Mouse (Mus musculus) E14TG2a.4 (cell line): ENCODE results near the gene Ism1.

Experiments used
- H3K27me3 ChIP-seq: 2 replicates; pipeline ENCODE4 v1.6.1; 2014; ENCODE audit warnings: low read length, control low read depth; ENCODE audit not compliant: insufficient read depth
- H3K36me3 ChIP-seq: 2 replicates; pipeline ENCODE4 v1.6.1; 2014; ENCODE audit warnings: low read length, control low read depth; ENCODE audit not compliant: insufficient read depth
- H3K4me1 ChIP-seq: replicated peaks from 2 replicates; pipeline ENCODE4 v1.6.1; 2014; ENCODE audit warnings: low read depth, low read length, control low read depth
- H3K4me3 ChIP-seq: replicated peaks from 2 replicates; pipeline ENCODE4 v1.5.1; 2014; ENCODE audit warnings: mild to moderate bottlenecking, low read length
- H3K9me3 ChIP-seq: 2 replicates; pipeline ENCODE4 v1.6.1; 2014; ENCODE audit warnings: low read length, control low read depth
- CTCF ChIP-seq: conservative IDR thresholded peaks from 2 replicates; pipeline ENCODE4 v1.5.1; 2014; ENCODE audit warnings: low read length
- NANOG ChIP-seq: IDR thresholded peaks from 2 replicates; pipeline ENCODE4 v1.6.1; 2014; ENCODE audit warnings: borderline replicate concordance, low read length, mixed read lengths
- POU5F1 ChIP-seq: IDR thresholded peaks from 2 replicates; pipeline ENCODE4 v1.6.1; 2014; ENCODE audit warnings: low read length, borderline replicate concordance

The Ism1 gene

DNA sequence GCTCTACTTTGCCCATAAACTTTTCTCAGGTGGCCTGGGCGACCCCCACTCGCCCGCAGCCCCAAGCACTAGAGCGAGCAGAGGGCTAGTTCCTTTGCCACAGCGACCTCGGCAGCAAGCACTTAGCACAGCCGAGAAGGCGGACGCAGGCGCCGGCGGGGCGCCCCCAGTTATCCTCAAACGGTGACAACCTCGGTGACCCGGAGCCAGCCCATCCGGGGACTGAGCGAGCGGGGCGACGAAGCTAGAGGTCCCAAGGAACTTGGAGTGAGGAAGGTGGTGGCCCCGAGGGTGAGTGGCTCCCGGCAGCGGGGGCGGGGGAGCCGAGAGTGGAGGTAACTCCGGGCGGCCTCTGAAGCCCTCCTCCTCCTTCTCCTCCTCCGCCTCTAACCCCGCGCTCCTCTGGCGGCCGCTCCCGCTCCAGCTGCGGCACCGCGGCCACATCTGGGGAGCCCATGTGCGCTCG, at the start of gene Ism1:
Gene Ism1 (plus strand): TSS at position 370 of the 466 bp plus-strand sequence.
- peak within 1 kb of the TSS; percentile 91 for H3K4me3 ChIP-seq
- no peak for TF ChIP-seq NANOG
- no peak for TF ChIP-seq CTCF
- no peak for TF ChIP-seq POU5F1
- no peaks in the 10 kb centered on the region for H3K9me3 ChIP-seq
- no peaks in the 10 kb centered on the region for H3K36me3 ChIP-seq
- H3K27me3 ChIP-seq, result peaks cover 61% of the 10 kb centered on the region
- H3K4me1 ChIP-seq, result peaks cover 15% of the 10 kb centered on the region

GRCm38 (mm10) chr2:139628731-139629130, 49.2 kb upstream of the Ism1 start:
- no peaks in the 10 kb centered on the region for H3K27me3 ChIP-seq
- H3K4me1 ChIP-seq, result no peaks in the 10 kb centered on the region
- no peaks in the 10 kb centered on the region for H3K9me3 ChIP-seq
- TF ChIP-seq CTCF, result no peak
- no peak for TF ChIP-seq NANOG
- no peak for TF ChIP-seq POU5F1
- no peak overlapping the region for H3K4me3 ChIP-seq
- no peaks in the 10 kb centered on the region for H3K36me3 ChIP-seq

GRCm38 (mm10) chr2:139629653-139630052, 48.3 kb upstream of the Ism1 start:
- Histone ChIP-seq H3K27me3 (no peaks in the 10 kb centered on the region), H3K4me3 (no peak overlapping the region), H3K4me1 (no peaks in the 10 kb centered on the region), H3K36me3 (no peaks in the 10 kb centered on the region), H3K9me3 (no peaks in the 10 kb centered on the region)
- TF ChIP-seq NANOG, result no peak
- TF ChIP-seq POU5F1, result no peak
- TF ChIP-seq CTCF, result no peak

DNA sequence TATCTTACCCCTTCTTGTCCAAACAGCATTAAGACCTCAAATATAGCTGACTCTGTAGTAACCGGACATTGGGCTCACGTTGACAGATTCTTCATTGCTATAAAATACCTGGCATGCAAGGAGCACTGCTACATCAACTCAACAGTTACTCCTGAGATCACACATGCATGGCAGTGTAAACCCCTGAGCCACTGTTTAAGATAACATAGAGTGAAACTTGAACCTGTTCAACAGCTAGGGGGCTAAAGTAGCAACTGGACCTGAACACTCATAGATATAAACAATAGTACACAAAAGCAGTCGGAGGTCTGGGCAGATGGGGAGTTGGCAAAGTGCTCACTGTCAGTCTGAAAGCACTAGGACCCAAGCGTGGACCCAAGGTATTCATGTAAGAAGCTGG, 43.5 kb upstream of the Ism1 start:
- Histone ChIP-seq H3K36me3 (no peaks in the 10 kb centered on the region), H3K4me1 (no peaks in the 10 kb centered on the region), H3K9me3 (no peaks in the 10 kb centered on the region), H3K4me3 (no peak overlapping the region), H3K27me3 (no peaks in the 10 kb centered on the region)
- no peak for TF ChIP-seq CTCF
- TF ChIP-seq POU5F1, result no peak

DNA sequence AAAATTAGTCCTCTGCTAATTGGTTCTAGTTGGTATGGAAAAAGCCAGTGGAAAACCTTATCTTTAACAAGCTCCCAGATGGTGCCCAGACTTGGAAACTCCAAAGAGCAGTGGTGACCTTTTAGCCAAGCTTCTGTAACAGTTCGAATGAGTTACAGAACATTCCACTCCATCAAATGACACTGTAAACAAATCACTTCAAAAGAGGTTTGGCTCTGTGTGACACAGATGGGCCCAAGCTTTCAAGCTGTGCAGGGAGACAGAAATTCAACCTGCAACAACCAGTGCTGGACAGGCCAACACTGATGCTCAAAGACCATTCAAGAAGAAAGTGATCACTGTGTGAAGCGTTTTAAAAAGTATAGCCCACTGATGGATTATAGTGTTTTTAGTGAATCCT, 40.1 kb upstream of the Ism1 start:
- no peaks in the 10 kb centered on the region for H3K27me3 ChIP-seq
- H3K9me3 ChIP-seq, result no peaks in the 10 kb centered on the region
- no peaks in the 10 kb centered on the region for H3K36me3 ChIP-seq
- H3K4me1 ChIP-seq, result no peaks in the 10 kb centered on the region
- TF ChIP-seq NANOG, result no peak
- TF ChIP-seq POU5F1, result no peak
- no peak for TF ChIP-seq CTCF
- no peak overlapping the region for H3K4me3 ChIP-seq

GRCm38 (mm10) chr2:139641757-139642385, 36.1 kb upstream of the Ism1 start:
- no peak for TF ChIP-seq NANOG
- TF ChIP-seq CTCF, result no peak
- TF ChIP-seq POU5F1, result no peak
- H3K4me1 ChIP-seq, result no peaks in the 10 kb centered on the region
- H3K27me3 ChIP-seq, result no peaks in the 10 kb centered on the region
- H3K36me3 ChIP-seq, result no peaks in the 10 kb centered on the region
- no peaks in the 10 kb centered on the region for H3K9me3 ChIP-seq
- H3K4me3 ChIP-seq, result no peak overlapping the region

DNA sequence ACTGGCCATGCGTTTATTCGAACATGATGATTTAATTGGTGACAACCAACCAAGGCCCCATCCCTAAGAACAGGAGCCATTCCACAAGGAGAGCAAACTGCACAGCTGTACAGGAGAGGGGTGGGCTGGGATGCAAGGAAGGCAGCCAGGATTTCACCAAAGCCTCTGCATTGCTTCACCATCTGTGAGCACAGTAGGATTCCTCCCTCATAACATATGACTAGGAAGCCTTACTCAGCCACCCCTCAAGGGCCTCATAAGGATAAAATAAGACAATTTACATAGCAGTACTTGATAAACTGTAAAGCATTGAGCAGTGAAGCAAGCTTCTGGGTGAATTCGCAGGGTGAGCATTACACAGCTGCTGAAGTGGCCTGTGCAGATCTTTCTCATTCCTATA, 28.5 kb upstream of the Ism1 start:
- no peaks in the 10 kb centered on the region for H3K36me3 ChIP-seq
- H3K4me1 ChIP-seq, result no peaks in the 10 kb centered on the region
- H3K27me3 ChIP-seq, result no peaks in the 10 kb centered on the region
- no peak for TF ChIP-seq NANOG
- no peak for TF ChIP-seq POU5F1
- no peak overlapping the region for H3K4me3 ChIP-seq
- no peaks in the 10 kb centered on the region for H3K9me3 ChIP-seq

DNA sequence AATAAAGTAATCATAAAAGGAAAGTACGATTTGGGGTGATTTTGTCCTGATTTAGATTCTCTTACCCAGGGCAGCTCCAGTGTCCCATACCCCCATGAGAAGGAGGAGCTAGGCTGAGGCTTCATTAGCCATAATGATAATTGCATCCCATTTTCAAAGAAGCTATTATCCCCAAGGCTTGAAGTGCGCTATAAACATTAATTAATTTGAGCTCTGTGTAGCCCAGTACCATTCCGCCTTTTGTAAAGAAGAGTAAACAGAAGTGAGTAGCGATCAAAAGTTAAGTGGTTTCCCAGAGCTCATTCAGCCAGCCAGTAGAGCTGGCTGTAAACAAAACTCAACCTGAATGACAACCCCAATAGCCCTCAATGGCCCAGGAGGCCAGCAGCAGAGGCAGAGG, 21.2 kb upstream of the Ism1 start:
- no peaks in the 10 kb centered on the region for H3K9me3 ChIP-seq
- H3K4me3 ChIP-seq, result no peak overlapping the region
- H3K27me3 ChIP-seq, result no peaks in the 10 kb centered on the region
- no peaks in the 10 kb centered on the region for H3K36me3 ChIP-seq
- no peaks in the 10 kb centered on the region for H3K4me1 ChIP-seq
- TF ChIP-seq NANOG (no peak), CTCF (no peak), POU5F1 (no peak)

DNA sequence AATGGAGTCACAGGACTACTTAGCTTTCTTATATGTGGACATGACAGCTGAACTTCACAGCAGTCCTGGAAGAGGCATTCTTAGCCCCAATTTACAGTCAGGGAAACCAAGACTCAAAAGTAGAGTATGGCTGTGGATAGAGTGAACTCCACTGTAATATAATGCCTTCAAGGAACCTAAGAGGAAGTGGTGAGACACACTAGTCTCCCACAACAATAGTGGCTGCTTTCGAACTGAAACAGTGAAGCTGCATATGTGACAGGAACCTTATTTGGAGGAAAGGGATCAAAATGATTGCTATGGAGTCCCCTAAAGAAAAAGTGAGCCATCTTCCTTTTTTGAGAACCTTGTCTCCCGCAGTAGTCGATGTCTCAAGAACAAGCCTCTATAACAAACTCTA, 6.1 kb upstream of the Ism1 start:
- peaks cover 5% of the 10 kb centered on the region; the same call in 1 of the 2 replicates for H3K4me1 ChIP-seq
- no peaks in the 10 kb centered on the region for H3K9me3 ChIP-seq
- H3K4me3 ChIP-seq, result no peak overlapping the region
- peaks cover 25% of the 10 kb centered on the region for H3K27me3 ChIP-seq
- TF ChIP-seq NANOG, result no peak
- TF ChIP-seq POU5F1, result no peak
- no peak for TF ChIP-seq CTCF
- no peaks in the 10 kb centered on the region for H3K36me3 ChIP-seq
